Mouse (Mus musculus) neural tube, embryonic 12.5 days (tissue): Measurements from ENCODE around the gene Ewsr1. TPM values are rescaled to one million over a fixed set of nuclear protein-coding genes. Genes with fewer than 3 reads are reported as not detected.

Experiments used
- ATAC-seq: fragments of 200-750 bp; cut with Nextera tagmentation; 2 replicates; pipeline ENCODE4 v1.8.0; 2017; ENCODE audit warnings: low read depth, mild to moderate bottlenecking, moderate TSS enrichment, moderate library complexity; ENCODE audit not compliant: low FRiP score
- H3K27ac ChIP-seq: fragments of 300-500 bp; sonication (generic); 2 replicates; pipeline ENCODE4 v1.5.1; 2016
- H3K27me3 ChIP-seq: fragments of 300-500 bp; sonication (generic); replicated peaks from 2 replicates; pipeline ENCODE4 v1.6.1; 2016; ENCODE audit warnings: mild to moderate bottlenecking
- H3K36me3 ChIP-seq: fragments of 300-500 bp; sonication (generic); 2 replicates; pipeline ENCODE4 v1.6.1; 2016; ENCODE audit warnings: mild to moderate bottlenecking
- H3K4me1 ChIP-seq: fragments of 300-500 bp; sonication (generic); 2 replicates; pipeline ENCODE4 v1.6.1; 2016
- H3K4me2 ChIP-seq: fragments of 300-500 bp; sonication (generic); replicated peaks from 2 replicates; pipeline ENCODE4 v1.6.1; 2016; ENCODE audit warnings: mild to moderate bottlenecking
- H3K4me3 ChIP-seq: fragments of 300-500 bp; sonication (generic); 2 replicates; pipeline ENCODE4 v1.5.1; 2016
- H3K9ac ChIP-seq: fragments of 300-500 bp; sonication (generic); 2 replicates; pipeline ENCODE4 v1.6.1; 2016; ENCODE audit warnings: mild to moderate bottlenecking
- H3K9me3 ChIP-seq: fragments of 300-500 bp; sonication (generic); 2 replicates; pipeline ENCODE4 v1.6.1; 2016; ENCODE audit warnings: mild to moderate bottlenecking
- WGBS: fragments of 180-500 bp; shearing (Covaris S2); methylation state at CpG from one replicate; pipeline ENCODE4 v1.1.7; 2016; 5-methylcytosine and 5-hydroxymethylcytosine counted together
- polyA plus RNA-seq: library from polyadenylated mRNA; unstranded; fragments of >200 nt; fragmentation: Nextera tagmentation; extraction: Ambion mirVana; gene quantifications from 2 replicates; pipeline ENCODE4 v1.2.1, GENCODE M21; 2016

The Ewsr1 gene
- 819 and 832 TPM in 2 replicates for polyA plus RNA-seq

GRCm38 (mm10) chr11:5098736-5099542, at the start of gene Ewsr1, which contains the start of gene Rhbdd3:
TSS of gene Ewsr1 (minus strand) at chr11:5099266.
TSS of gene Rhbdd3 (plus strand) at chr11:5098926.
- H3K4me1 ChIP-seq = peaks cover 27% of the 10 kb centered on the region
- H3K9ac ChIP-seq = peak within 1 kb of the TSS; percentile 99
- under 1% methylated on average over 92 of the region's 92 CpGs for WGBS
- peak within 1 kb of the TSS; percentile 93 for H3K27ac ChIP-seq
- H3K27me3 ChIP-seq = no peaks in the 10 kb centered on the region
- ATAC-seq = peak; percentile 90
- H3K9me3 ChIP-seq = no peaks in the 10 kb centered on the region
- peak within 1 kb of the TSS; percentile 92 for H3K4me2 ChIP-seq
- peaks cover 2% of the 10 kb centered on the region; the same call in 1 of the 2 replicates for H3K36me3 ChIP-seq
- H3K4me3 ChIP-seq = peak within 1 kb of the TSS; percentile 99

DNA sequence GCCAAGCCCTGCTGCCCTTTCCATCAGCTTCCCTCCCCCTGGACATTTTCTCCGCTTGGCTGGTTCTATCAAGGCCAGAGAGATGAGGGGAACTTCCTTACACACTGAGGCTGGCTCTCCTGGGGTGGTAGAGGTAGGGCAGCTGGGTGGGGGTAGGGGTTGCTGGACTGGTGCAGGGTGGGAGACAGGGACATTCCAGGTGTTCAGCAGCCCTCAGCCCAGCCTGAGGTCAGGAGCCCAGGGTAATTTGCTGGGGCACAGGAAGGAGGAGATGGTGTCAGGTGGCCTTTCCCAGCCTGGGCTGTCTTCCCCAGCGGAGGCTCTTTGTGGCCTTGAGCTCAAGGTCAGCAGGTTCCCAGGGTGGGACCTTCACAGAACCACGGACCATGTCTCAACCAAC, 46.5 kb upstream of the Ewsr1 start:
- no peak for ATAC-seq
- Histone ChIP-seq H3K36me3 (no peaks in the 10 kb centered on the region), H3K4me3 (no peak overlapping the region), H3K4me2 (no peak overlapping the region), H3K9me3 (no peaks in the 10 kb centered on the region), H3K27ac (no peak overlapping the region), H3K9ac (no peak overlapping the region), H3K27me3 (no peaks in the 10 kb centered on the region), H3K4me1 (peaks cover 30% of the 10 kb centered on the region)
- 67% methylated on average over 3 of the region's 3 CpGs for WGBS

- WGBS = 95% methylated on average over 2 of the region's 2 CpGs
- H3K9me3 ChIP-seq = no peaks in the 10 kb centered on the region
These were observed 42.9 kb upstream of the Ewsr1 start for GRCm38 (mm10) chr11:5141965-5142364.

DNA sequence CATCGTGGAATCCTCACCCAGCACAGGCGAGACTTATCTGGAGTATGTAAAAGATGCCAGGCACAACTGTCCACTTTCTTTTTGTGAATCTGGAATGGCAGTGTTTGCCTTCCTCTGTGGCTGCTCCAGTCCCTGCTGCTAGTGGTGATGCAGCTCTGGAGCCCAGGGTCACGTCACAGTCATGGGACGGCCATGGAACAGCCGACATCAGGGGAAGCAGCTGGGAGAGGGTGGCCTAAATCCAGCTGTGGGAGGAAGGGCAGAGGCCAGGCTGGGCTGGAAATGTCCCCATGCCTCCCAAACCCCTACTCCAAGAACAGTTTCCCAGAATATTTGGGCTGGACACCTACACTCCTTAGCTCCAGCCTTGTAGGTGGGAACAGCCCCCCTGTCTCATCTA, 42.2 kb upstream of the Ewsr1 start:
- Histone ChIP-seq H3K27ac (no peak overlapping the region), H3K4me1 (peaks cover 11% of the 10 kb centered on the region), H3K4me3 (no peak overlapping the region), H3K4me2 (no peak overlapping the region), H3K36me3 (no peaks in the 10 kb centered on the region), H3K27me3 (no peaks in the 10 kb centered on the region), H3K9me3 (no peaks in the 10 kb centered on the region), H3K9ac (no peak overlapping the region)
- ATAC-seq = no peak
- WGBS = 87% methylated on average over 5 of the region's 5 CpGs

More at GRCm38 (mm10) chr11:5141965-5142364, 42.9 kb upstream of the Ewsr1 start:
- H3K4me2 ChIP-seq = no peak overlapping the region
- H3K36me3 ChIP-seq = no peaks in the 10 kb centered on the region
- no peaks in the 10 kb centered on the region for H3K27me3 ChIP-seq
- H3K4me1 ChIP-seq = peaks cover 11% of the 10 kb centered on the region
- no peak overlapping the region for H3K9ac ChIP-seq
- ATAC-seq = no peak
- H3K27ac ChIP-seq = no peak overlapping the region
- H3K4me3 ChIP-seq = no peak overlapping the region

- peaks cover 8% of the 10 kb centered on the region for H3K4me1 ChIP-seq
- H3K4me3 ChIP-seq = no peak overlapping the region
- no peak overlapping the region for H3K9ac ChIP-seq
- H3K27ac ChIP-seq = no peak overlapping the region
- H3K9me3 ChIP-seq = no peaks in the 10 kb centered on the region
- no peaks in the 10 kb centered on the region for H3K36me3 ChIP-seq
- H3K4me2 ChIP-seq = no peak overlapping the region
- no peaks in the 10 kb centered on the region for H3K27me3 ChIP-seq
- 53% methylated on average over 8 of the region's 8 CpGs for WGBS
- no peak for ATAC-seq
These were observed 41.6 kb upstream of the Ewsr1 start for GRCm38 (mm10) chr11:5140619-5141018.

DNA sequence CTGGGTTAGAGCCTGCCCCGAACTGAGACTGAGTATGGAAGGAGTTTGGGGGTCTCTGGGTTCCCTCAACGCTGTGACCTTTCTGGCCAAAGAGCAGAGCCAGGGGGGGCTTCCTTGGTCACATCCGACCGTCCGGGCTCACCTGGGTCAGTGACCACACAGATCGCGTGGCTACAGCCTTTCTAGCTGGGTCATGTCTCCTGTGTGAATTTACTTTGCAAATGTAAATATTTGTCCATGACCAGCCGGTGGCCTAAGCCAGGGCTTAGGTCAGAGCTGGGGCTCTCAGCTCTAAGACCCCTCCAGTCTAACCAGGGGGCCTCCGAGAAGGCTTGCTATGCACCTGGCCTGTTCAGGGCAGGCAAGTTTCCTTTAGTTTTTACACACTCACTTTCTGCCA, 40.3 kb upstream of the Ewsr1 start:
- no peaks in the 10 kb centered on the region for H3K9me3 ChIP-seq
- H3K4me1 ChIP-seq = peaks cover 7% of the 10 kb centered on the region
- no peak for ATAC-seq
- 85% methylated on average over 9 of the region's 9 CpGs for WGBS
- H3K36me3 ChIP-seq = no peaks in the 10 kb centered on the region
- H3K9ac ChIP-seq = 0 out of 2 replicates have a peak overlapping the region, but pooled peaks have one; percentile 8
- no peak overlapping the region for H3K4me2 ChIP-seq
- no peak overlapping the region for H3K4me3 ChIP-seq
- H3K27me3 ChIP-seq = no peaks in the 10 kb centered on the region
- no peak overlapping the region for H3K27ac ChIP-seq

DNA sequence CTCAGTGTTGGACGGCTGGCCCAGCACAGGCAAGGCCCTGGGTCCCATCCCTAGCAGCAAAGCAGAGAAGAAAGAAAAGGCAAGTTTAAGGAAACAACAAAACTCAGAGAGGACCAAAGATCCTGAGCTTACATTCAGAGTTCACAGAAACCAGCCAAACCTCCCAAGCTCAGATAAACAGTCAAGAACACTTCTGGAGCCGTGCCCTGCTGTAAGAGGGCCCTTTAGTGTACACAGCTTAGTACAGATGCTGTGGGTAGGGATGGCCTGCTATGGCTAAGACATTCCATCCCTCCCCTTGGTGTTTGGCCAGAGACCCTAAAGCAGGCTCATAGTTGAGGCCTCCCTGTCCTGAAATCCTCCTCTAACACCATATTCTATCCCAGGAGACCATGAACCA, 39.6 kb upstream of the Ewsr1 start:
- H3K4me3 ChIP-seq = no peak overlapping the region
- no peak for ATAC-seq
- H3K27ac ChIP-seq = no peak overlapping the region
- peaks cover 7% of the 10 kb centered on the region for H3K4me1 ChIP-seq
- H3K4me2 ChIP-seq = no peak overlapping the region
- no peaks in the 10 kb centered on the region for H3K27me3 ChIP-seq
- no peaks in the 10 kb centered on the region for H3K9me3 ChIP-seq
- 86% methylated on average over 2 of the region's 2 CpGs for WGBS
- H3K36me3 ChIP-seq = no peaks in the 10 kb centered on the region
- no peak overlapping the region for H3K9ac ChIP-seq

- Histone ChIP-seq H3K27ac (no peak overlapping the region), H3K27me3 (no peaks in the 10 kb centered on the region), H3K4me3 (no peak overlapping the region), H3K9me3 (no peaks in the 10 kb centered on the region), H3K9ac (no peak overlapping the region), H3K36me3 (no peaks in the 10 kb centered on the region), H3K4me1 (peaks cover 7% of the 10 kb centered on the region), H3K4me2 (no peak overlapping the region)
- 82% methylated on average over 11 of the region's 11 CpGs for WGBS
- ATAC-seq = no peak
These were observed 36.8 kb upstream of the Ewsr1 start for GRCm38 (mm10) chr11:5135914-5136313.

- H3K9me3 ChIP-seq = no peaks in the 10 kb centered on the region
- H3K9ac ChIP-seq = no peak overlapping the region
- WGBS = 87% methylated on average over 4 of the region's 4 CpGs
- no peak for ATAC-seq
- H3K27me3 ChIP-seq = no peaks in the 10 kb centered on the region
- no peak overlapping the region for H3K4me2 ChIP-seq
- H3K27ac ChIP-seq = no peak overlapping the region
- no peaks in the 10 kb centered on the region for H3K36me3 ChIP-seq
- H3K4me1 ChIP-seq = peaks cover 28% of the 10 kb centered on the region
- H3K4me3 ChIP-seq = no peak overlapping the region
These were observed 33.7 kb upstream of the Ewsr1 start for GRCm38 (mm10) chr11:5132751-5133150.

DNA sequence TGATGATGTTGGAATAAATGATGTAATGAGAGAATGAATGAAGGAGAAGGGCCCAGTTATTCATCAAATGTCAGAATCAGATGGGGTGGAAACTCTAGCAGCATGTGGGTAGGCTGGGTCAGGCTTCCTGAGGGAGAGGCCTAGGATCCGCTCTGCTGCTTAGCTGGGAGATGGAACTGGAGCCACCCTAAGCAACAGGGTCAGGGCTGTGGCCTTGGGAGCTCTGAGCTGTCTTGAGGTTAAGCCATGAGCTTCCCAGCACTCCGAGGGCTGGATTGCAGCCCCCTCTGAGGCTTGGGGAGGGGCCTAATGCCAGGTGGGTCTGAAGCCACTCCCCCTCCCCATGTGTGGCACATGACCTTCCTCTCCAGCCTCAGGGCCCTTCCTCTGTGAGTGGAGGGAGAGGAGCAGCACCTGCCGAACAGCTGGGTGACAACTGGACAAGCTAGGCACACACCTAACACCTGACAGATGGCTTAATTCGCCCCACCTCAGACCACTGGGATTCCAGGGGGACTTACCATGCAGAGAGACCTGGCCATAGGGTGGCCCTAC, 31.1 kb upstream of the Ewsr1 start:
- Histone ChIP-seq H3K4me1 (peaks cover 29% of the 10 kb centered on the region), H3K36me3 (no peaks in the 10 kb centered on the region), H3K4me2 (no peak overlapping the region), H3K27me3 (no peaks in the 10 kb centered on the region), H3K4me3 (no peak overlapping the region), H3K9me3 (no peaks in the 10 kb centered on the region), H3K27ac (no peak overlapping the region), H3K9ac (no peak overlapping the region)
- WGBS = 57% methylated on average over 4 of the region's 4 CpGs
- ATAC-seq = 0 out of 2 replicates have a peak, but pooled peaks have one; percentile 11

DNA sequence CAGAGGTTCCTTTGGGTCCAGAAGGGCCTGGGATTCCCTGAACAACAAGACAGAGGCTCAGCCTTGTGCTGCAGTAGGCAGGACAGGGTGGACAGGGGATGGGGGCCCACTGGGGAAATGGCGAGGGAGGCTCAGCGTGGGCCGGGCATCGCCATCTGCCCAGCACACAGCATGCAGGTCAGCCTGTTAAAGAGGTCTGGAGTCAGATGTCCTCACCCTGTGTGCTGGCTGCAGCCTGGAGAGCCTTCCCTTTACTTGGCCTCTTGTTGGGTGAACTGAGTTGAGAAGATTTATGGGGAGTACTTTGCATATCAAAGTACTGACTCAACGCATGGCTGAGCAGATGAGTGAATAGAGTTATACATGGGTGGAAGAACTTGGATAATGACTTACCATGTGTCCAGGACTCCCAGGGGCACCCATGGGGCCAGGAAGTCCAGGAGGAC, 30.0 kb upstream of the Ewsr1 start:
- peak overlapping the region; percentile 10; the same call in 1 of the 2 replicates for H3K4me3 ChIP-seq
- peaks cover 29% of the 10 kb centered on the region for H3K4me1 ChIP-seq
- no peak overlapping the region for H3K9ac ChIP-seq
- no peaks in the 10 kb centered on the region for H3K9me3 ChIP-seq
- peak overlapping the region; percentile 47 for H3K4me2 ChIP-seq
- peak; percentile 86 for ATAC-seq
- WGBS = 7% methylated on average over 5 of the region's 5 CpGs
- no peaks in the 10 kb centered on the region for H3K36me3 ChIP-seq
- H3K27me3 ChIP-seq = no peaks in the 10 kb centered on the region
- peak overlapping the region; percentile 80; the same call in 1 of the 2 replicates for H3K27ac ChIP-seq

GRCm38 (mm10) chr11:5125713-5126112, 26.6 kb upstream of the Ewsr1 start:
- H3K4me1 ChIP-seq = peaks cover 29% of the 10 kb centered on the region
- no peaks in the 10 kb centered on the region; the same call in 1 of the 2 replicates for H3K36me3 ChIP-seq
- H3K27me3 ChIP-seq = no peaks in the 10 kb centered on the region
- ATAC-seq = no peak
- no peak overlapping the region for H3K9ac ChIP-seq
- no peak overlapping the region for H3K4me3 ChIP-seq
- H3K27ac ChIP-seq = no peak overlapping the region
- no peak overlapping the region for H3K4me2 ChIP-seq
- 73% methylated on average over 4 of the region's 4 CpGs for WGBS
- H3K9me3 ChIP-seq = no peaks in the 10 kb centered on the region
